In genomic region chr2:128783660-128784345, GRCm38 (mm10) we compare ENCODE assay signal across 18 mouse cellular contexts. TPM values are rescaled to one million over a fixed set of nuclear protein-coding genes. Genes with fewer than 3 reads are reported as not detected.
DNase-seq lines count a peak whose midpoint lies in the region; ATAC-seq lines count a peak whose summit lies in the region.
"Had no signal": no experiment of that assay in that cellular context is flagged by ENCODE, and none has a peak within 500 bp of the region (broad histone marks: within the 10 kb centered on the region; RNA-seq: fewer than 3 reads in every experiment).

No protein-coding gene starts in this region.

- H3K4me3 ChIP-seq in kidney, embryonic 14.5 days (ENCODE audit: low read length): no peak overlapping the region
- no peak overlapping the region for H3K4me3 ChIP-seq in embryonic facial prominence, embryonic 11.5 days (ENCODE audit: low read depth, low read length)
- H3K4me3 ChIP-seq in kidney, embryonic 15.5 days (replicated peaks): no peak overlapping the region
- no peak overlapping the region for H3K4me3 ChIP-seq in limb, embryonic 12.5 days (replicated peaks)
- no peak overlapping the region for H3K4me3 ChIP-seq in midbrain, embryonic 11.5 days (ENCODE audit: low read depth, low read length)
- H3K4me3 ChIP-seq: heart, embryonic 10.5 days; layer of hippocampus, adult 2 months; limb, embryonic 15.5 days; megakaryocyte, embryonic 14.5 days; neural tube, embryonic 13.5 days had no signal

- peaks cover 9% of the 10 kb centered on the region; the same call in 1 of the 2 replicates for H3K36me3 ChIP-seq in kidney, embryonic 14.5 days (ENCODE audit: control insufficient read depth, insufficient read depth, low read length)
- no peaks in the 10 kb centered on the region for H3K36me3 ChIP-seq in embryonic facial prominence, embryonic 11.5 days (replicated peaks; ENCODE audit: control insufficient read depth, insufficient read depth, low read depth, low read length)
- peaks cover 36% of the 10 kb centered on the region for H3K36me3 ChIP-seq in kidney, embryonic 15.5 days
- H3K36me3 ChIP-seq in limb, embryonic 12.5 days: peaks cover 74% of the 10 kb centered on the region
- H3K36me3 ChIP-seq in midbrain, embryonic 11.5 days (ENCODE audit: control insufficient read depth, insufficient read depth, low read length): no peaks in the 10 kb centered on the region
- H3K36me3 ChIP-seq: neural tube, embryonic 13.5 days had no signal

- no peak overlapping the region for H3K4me2 ChIP-seq in kidney, embryonic 14.5 days (replicated peaks; ENCODE audit: low read depth, low read length)
- no peak overlapping the region for H3K4me2 ChIP-seq in embryonic facial prominence, embryonic 11.5 days (ENCODE audit: low read depth, low read length)
- H3K4me2 ChIP-seq in kidney, embryonic 15.5 days: no peak overlapping the region
- H3K4me2 ChIP-seq in limb, embryonic 12.5 days: no peak overlapping the region
- H3K4me2 ChIP-seq in midbrain, embryonic 11.5 days: no peak overlapping the region
- H3K4me2 ChIP-seq: limb, embryonic 15.5 days; neural tube, embryonic 13.5 days had no signal

- H3K4me1 ChIP-seq in kidney, embryonic 14.5 days (ENCODE audit: control insufficient read depth, insufficient read depth, low read length): no peaks in the 10 kb centered on the region
- H3K4me1 ChIP-seq in embryonic facial prominence, embryonic 11.5 days (ENCODE audit: control insufficient read depth, insufficient read depth, low read length): no peaks in the 10 kb centered on the region
- no peaks in the 10 kb centered on the region for H3K4me1 ChIP-seq in kidney, embryonic 15.5 days
- H3K4me1 ChIP-seq in limb, embryonic 12.5 days (replicated peaks): peaks cover 3% of the 10 kb centered on the region; the same call in 1 of the 2 replicates
- H3K4me1 ChIP-seq in midbrain, embryonic 11.5 days (ENCODE audit: control insufficient read depth, insufficient read depth, low read length): peaks cover 5% of the 10 kb centered on the region
- H3K4me1 ChIP-seq: heart, embryonic 10.5 days; limb, embryonic 15.5 days had no signal

- ATAC-seq in kidney, embryonic 14.5 days (ENCODE audit: low FRiP score, low TSS enrichment): no peak
- peak; percentile 78 for ATAC-seq in embryonic facial prominence, embryonic 11.5 days (replicated peaks; ENCODE audit: insufficient number of reproducible peaks, low FRiP score, low TSS enrichment, low read depth)
- ATAC-seq in kidney, embryonic 15.5 days (replicated peaks; ENCODE audit: low FRiP score): 0 out of 2 replicates have a peak, but pooled peaks have one; percentile 9
- peak; percentile 31; the same call in 1 of the 2 replicates for ATAC-seq in limb, embryonic 12.5 days (ENCODE audit: insufficient number of reproducible peaks, insufficient read depth, low FRiP score, low TSS enrichment, low read depth)
- ATAC-seq in midbrain, embryonic 11.5 days (ENCODE audit: low FRiP score): no peak

- no peak overlapping the region for H3K27ac ChIP-seq in kidney, embryonic 14.5 days (ENCODE audit: low read depth, low read length)
- peak overlapping the region; percentile 54 for H3K27ac ChIP-seq in embryonic facial prominence, embryonic 11.5 days (replicated peaks; ENCODE audit: low read depth, low read length)
- no peak overlapping the region for H3K27ac ChIP-seq in kidney, embryonic 15.5 days
- peak overlapping the region; percentile 77 for H3K27ac ChIP-seq in limb, embryonic 12.5 days
- H3K27ac ChIP-seq in midbrain, embryonic 11.5 days (ENCODE audit: low read depth, low read length): no peak overlapping the region
- H3K27ac ChIP-seq: heart, embryonic 10.5 days; layer of hippocampus, adult 2 months; limb, embryonic 15.5 days; neural tube, embryonic 13.5 days had no signal

- no peak overlapping the region for H3K9ac ChIP-seq in kidney, embryonic 14.5 days (ENCODE audit: low read depth, low read length)
- H3K9ac ChIP-seq in embryonic facial prominence, embryonic 11.5 days (replicated peaks; ENCODE audit: low read length): no peak overlapping the region
- no peak overlapping the region for H3K9ac ChIP-seq in kidney, embryonic 15.5 days
- no peak overlapping the region for H3K9ac ChIP-seq in limb, embryonic 12.5 days (replicated peaks)
- H3K9ac ChIP-seq in midbrain, embryonic 11.5 days (ENCODE audit: low read length): no peak overlapping the region
- H3K9ac ChIP-seq: limb, embryonic 15.5 days; neural tube, embryonic 13.5 days had no signal

- 69% methylated on average over 10 of the region's 10 CpGs for WGBS in kidney, embryonic 14.5 days
- 43% methylated on average over 10 of the region's 10 CpGs for WGBS in embryonic facial prominence, embryonic 11.5 days
- 76% methylated on average over 10 of the region's 10 CpGs for WGBS in kidney, embryonic 15.5 days
- WGBS in limb, embryonic 12.5 days: 59% methylated on average over 10 of the region's 10 CpGs
- 84% methylated on average over 10 of the region's 10 CpGs for WGBS in midbrain, embryonic 11.5 days

- DNase-seq in kidney, adult 18-20 months: peak; percentile 18
- DNase-seq in embryonic facial prominence, embryonic 11.5 days (ENCODE audit: low spot score): peak; percentile 90
- no peak for DNase-seq in spleen, postnatal 4 days (ENCODE audit: low spot score in 2 of 2)
- DNase-seq in midbrain, embryonic 11.5 days (ENCODE audit: low spot score, missing footprints): no peak
- no peak for DNase-seq in spleen, postnatal 36 days (ENCODE audit: low spot score in 2 of 2)
- DNase-seq: cerebellum, adult 9-10 months; gastrocnemius, postnatal 25 days; heart, postnatal 14 days; lung, postnatal 14 days; thymus, adult 18-20 months had no signal

- H3K27me3 ChIP-seq in kidney, embryonic 14.5 days (ENCODE audit: control insufficient read depth, insufficient read depth, low read length): no peaks in the 10 kb centered on the region
- no peaks in the 10 kb centered on the region for H3K27me3 ChIP-seq in embryonic facial prominence, embryonic 11.5 days (ENCODE audit: control insufficient read depth, insufficient read depth, low read length)
- no peaks in the 10 kb centered on the region for H3K27me3 ChIP-seq in kidney, embryonic 15.5 days
- no peaks in the 10 kb centered on the region for H3K27me3 ChIP-seq in limb, embryonic 12.5 days
- no peaks in the 10 kb centered on the region for H3K27me3 ChIP-seq in midbrain, embryonic 11.5 days (ENCODE audit: control insufficient read depth, insufficient read depth, low read length)
- H3K27me3 ChIP-seq: limb, embryonic 15.5 days; neural tube, embryonic 13.5 days had no signal

- no peaks in the 10 kb centered on the region for H3K9me3 ChIP-seq in kidney, embryonic 14.5 days (ENCODE audit: control insufficient read depth, low read length)
- no peaks in the 10 kb centered on the region for H3K9me3 ChIP-seq in embryonic facial prominence, embryonic 11.5 days (replicated peaks; ENCODE audit: control insufficient read depth, low read length)
- H3K9me3 ChIP-seq in kidney, embryonic 15.5 days (replicated peaks): no peaks in the 10 kb centered on the region
- H3K9me3 ChIP-seq in limb, embryonic 12.5 days: no peaks in the 10 kb centered on the region
- no peaks in the 10 kb centered on the region for H3K9me3 ChIP-seq in midbrain, embryonic 11.5 days (ENCODE audit: control insufficient read depth, low read length)
- H3K9me3 ChIP-seq: heart, embryonic 10.5 days; limb, embryonic 15.5 days; megakaryocyte, embryonic 14.5 days; neural tube, embryonic 13.5 days had no signal

RNA-seq across cellular contexts. Expression of gene Tmem87b, which starts 34.1 kb away (rescaled TPM):
- 14.8 and 31.8 TPM in 2 replicates for polyA plus RNA-seq in kidney, embryonic 14.5 days (2014; fragmentation: Nextera tagmentation; extraction: Ambion mirVana)
- 24.9 and 26.6 TPM in 2 replicates for polyA plus RNA-seq in embryonic facial prominence, embryonic 11.5 days (2014; fragmentation: Nextera tagmentation; extraction: Ambion mirVana)
- 32.3 and 32.6 TPM in 2 replicates for polyA plus RNA-seq in kidney, embryonic 15.5 days (2015; fragmentation: Nextera tagmentation; extraction: Ambion mirVana)
- 30.9 and 32.9 TPM in 2 replicates for polyA plus RNA-seq in limb, embryonic 12.5 days (2016; fragmentation: Nextera tagmentation; extraction: Ambion mirVana)
- 21.7 and 24.1 TPM in 2 replicates for polyA plus RNA-seq in midbrain, embryonic 11.5 days (2014; fragmentation: Nextera tagmentation; extraction: Ambion mirVana)

Comparison
In these comparisons a context has a peak if more than half of its experiments do, and no peak if none do; other contexts are left out.
1. ATAC-seq: peak in embryonic facial prominence, embryonic 11.5 days (single experiment), kidney, embryonic 15.5 days (single experiment) and limb, embryonic 12.5 days (single experiment); none in kidney, embryonic 14.5 days (single experiment) and midbrain, embryonic 11.5 days (single experiment).
2. DNase-seq: peak in kidney, adult 18-20 months (single experiment) and embryonic facial prominence, embryonic 11.5 days (single experiment); none in spleen, postnatal 4 days (0 of 2), midbrain, embryonic 11.5 days (single experiment) and spleen, postnatal 36 days (0 of 2).
3. H3K27ac ChIP-seq: peak in embryonic facial prominence, embryonic 11.5 days (single experiment) and limb, embryonic 12.5 days (single experiment); none in kidney, embryonic 14.5 days (single experiment), kidney, embryonic 15.5 days (single experiment) and midbrain, embryonic 11.5 days (single experiment).